Mouse (Mus musculus) lung, embryonic 15.5 days (tissue): Measurements from ENCODE around the gene Gm20815. TPM values are rescaled to one million over a fixed set of nuclear protein-coding genes. Genes with fewer than 3 reads are reported as not detected.
"Not testable (repeated sequence)": the region's sequence is repeated elsewhere in the genome, so short reads cannot be mapped to it uniquely, and the experiment has no call there.

ENCODE experiments used
- ATAC-seq: fragments of 200-750 bp; cut with Nextera tagmentation; 2 replicates; pipeline ENCODE4 v1.8.0; 2017; ENCODE audit warnings: moderate number of reproducible peaks, borderline replicate concordance; ENCODE audit not compliant: low FRiP score, low TSS enrichment; ENCODE audit errors: extremely low read depth
- H3K27ac ChIP-seq: fragments of 300-500 bp; sonication (generic); 2 replicates; pipeline ENCODE4 v1.5.1; 2015; ENCODE audit warnings: moderate library complexity, mild to moderate bottlenecking, inconsistent platforms
- H3K27me3 ChIP-seq: fragments of 300-500 bp; sonication (generic); 2 replicates; pipeline ENCODE4 v1.6.1; 2015; ENCODE audit warnings: inconsistent platforms
- H3K36me3 ChIP-seq: fragments of 300-500 bp; sonication (generic); 2 replicates; pipeline ENCODE4 v1.6.1; 2015; ENCODE audit warnings: inconsistent platforms
- H3K4me1 ChIP-seq: fragments of 300-500 bp; sonication (generic); 2 replicates; pipeline ENCODE4 v1.6.1; 2015; ENCODE audit warnings: inconsistent platforms
- H3K4me2 ChIP-seq: fragments of 300-500 bp; sonication (generic); 2 replicates; pipeline ENCODE4 v1.6.1; 2015; ENCODE audit warnings: inconsistent platforms, mild to moderate bottlenecking, moderate library complexity
- H3K4me3 ChIP-seq: fragments of 300-500 bp; sonication (generic); 2 replicates; pipeline ENCODE4 v1.5.1; 2015; ENCODE audit warnings: mild to moderate bottlenecking, inconsistent platforms
- H3K9ac ChIP-seq: fragments of 300-500 bp; sonication (generic); 2 replicates; pipeline ENCODE4 v1.6.1; 2015; ENCODE audit warnings: inconsistent platforms
- H3K9me3 ChIP-seq: fragments of 300-500 bp; sonication (generic); 2 replicates; pipeline ENCODE4 v1.6.1; 2016; ENCODE audit warnings: inconsistent platforms
- WGBS: fragments of 180-500 bp; shearing (Covaris S2); methylation state at CpG from one replicate; pipeline ENCODE4 v1.1.7; 2015; 5-methylcytosine and 5-hydroxymethylcytosine counted together
- polyA plus RNA-seq: library from polyadenylated mRNA; unstranded; fragments of >200 nt; fragmentation: Nextera tagmentation; extraction: Ambion mirVana; gene quantifications from 2 replicates; pipeline ENCODE4 v1.2.1, GENCODE M21; 2015

Gm20815 gene
- polyA plus RNA-seq = not detected in 2 replicates

GRCm38 (mm10) chrY:8835069-8835468, at the start of gene Gm20815:
Gene Gm20815, minus strand, starts transcription at chrY:8835169.
- not testable (repeated sequence) for H3K4me1 ChIP-seq, H3K9ac ChIP-seq, H3K4me2 ChIP-seq, H3K36me3 ChIP-seq, ATAC-seq, H3K27ac ChIP-seq, H3K4me3 ChIP-seq, H3K27me3 ChIP-seq, H3K9me3 ChIP-seq
- WGBS = no CpG with 5 or more reads among the region's 4 CpGs
